Mouse (Mus musculus): ENCODE results near the gene Tifab. TPM values are rescaled to one million over a fixed set of nuclear protein-coding genes. Genes with fewer than 3 reads are reported as not detected.

Tifab gene
- polyA plus RNA-seq, 1 experiment, result 9.4 TPM

- TF ChIP-seq CTCF (IDR thresholded peaks at IDR 0.05; ENCODE audit: borderline replicate concordance, control insufficient read depth, extremely low read depth, insufficient read depth, low read length, poor library complexity), result no peak
- TF ChIP-seq POLR2A (IDR thresholded peaks at IDR 0.05; ENCODE audit: control insufficient read depth, extremely low read depth, insufficient read depth, low read length, poor library complexity), result 0 out of 2 replicates have a peak, but pooled peaks have one; percentile 27
- Histone ChIP-seq H3K4me1 (replicated peaks; ENCODE audit: control insufficient read depth, insufficient read depth, low read length) (peaks cover 42% of the 10 kb centered on the region), H3K27ac (ENCODE audit: control insufficient read depth, insufficient read depth, low read length) (peak overlapping the region; percentile 37), H3K27me3 (ENCODE audit: control insufficient read depth, insufficient read depth, low read length) (no peaks in the 10 kb centered on the region), H3K36me3 (ENCODE audit: control insufficient read depth, insufficient read depth, low read length) (no peaks in the 10 kb centered on the region), H3K4me3 (ENCODE audit: control insufficient read depth, insufficient read depth, low read length) (peak overlapping the region; percentile 90)
- peak; percentile 61 for DNase-seq
- WGBS, result 0% methylated on average over 49 of the region's 50 CpGs
Observed at GRCm38 (mm10) chr13:56134631-56135181, 44.0 kb downstream of the Tifab start.

GRCm38 (mm10) chr13:56134031-56134430, 44.7 kb downstream of the Tifab start:
- Histone ChIP-seq H3K36me3 (ENCODE audit: control insufficient read depth, insufficient read depth, low read length) (no peaks in the 10 kb centered on the region), H3K4me1 (replicated peaks; ENCODE audit: control insufficient read depth, insufficient read depth, low read length) (peaks cover 44% of the 10 kb centered on the region), H3K27ac (ENCODE audit: control insufficient read depth, insufficient read depth, low read length) (no peak overlapping the region), H3K4me3 (ENCODE audit: control insufficient read depth, insufficient read depth, low read length) (peak overlapping the region; percentile 90; the same call in 1 of the 2 replicates), H3K27me3 (ENCODE audit: control insufficient read depth, insufficient read depth, low read length) (no peaks in the 10 kb centered on the region)
- 2% methylated on average over 5 of the region's 5 CpGs for WGBS
- peak; percentile 23 for DNase-seq
- no peak for TF ChIP-seq CTCF (IDR thresholded peaks at IDR 0.05; ENCODE audit: borderline replicate concordance, control insufficient read depth, extremely low read depth, insufficient read depth, low read length, poor library complexity)
- TF ChIP-seq POLR2A (IDR thresholded peaks at IDR 0.05; ENCODE audit: control insufficient read depth, extremely low read depth, insufficient read depth, low read length, poor library complexity), result no peak

- H3K27me3 ChIP-seq (ENCODE audit: control insufficient read depth, insufficient read depth, low read length), result no peaks in the 10 kb centered on the region
- 16% methylated on average over 7 of the region's 7 CpGs for WGBS
- H3K4me1 ChIP-seq (replicated peaks; ENCODE audit: control insufficient read depth, insufficient read depth, low read length), result peaks cover 44% of the 10 kb centered on the region
- no peak overlapping the region for H3K4me3 ChIP-seq (ENCODE audit: control insufficient read depth, insufficient read depth, low read length)
- no peak for DNase-seq
- no peak overlapping the region for H3K27ac ChIP-seq (ENCODE audit: control insufficient read depth, insufficient read depth, low read length)
- TF ChIP-seq POLR2A (IDR thresholded peaks at IDR 0.05; ENCODE audit: control insufficient read depth, extremely low read depth, insufficient read depth, low read length, poor library complexity) (no peak), CTCF (IDR thresholded peaks at IDR 0.05; ENCODE audit: borderline replicate concordance, control insufficient read depth, extremely low read depth, insufficient read depth, low read length, poor library complexity) (no peak)
- H3K36me3 ChIP-seq (ENCODE audit: control insufficient read depth, insufficient read depth, low read length), result peaks cover 4% of the 10 kb centered on the region
Observed at GRCm38 (mm10) chr13:56132941-56133340, 45.7 kb downstream of the Tifab start.

- TF ChIP-seq POLR2A (IDR thresholded peaks at IDR 0.05; ENCODE audit: control insufficient read depth, extremely low read depth, insufficient read depth, low read length, poor library complexity) (0 out of 2 replicates have a peak, but pooled peaks have one; percentile 30), CTCF (IDR thresholded peaks at IDR 0.05; ENCODE audit: borderline replicate concordance, control insufficient read depth, extremely low read depth, insufficient read depth, low read length, poor library complexity) (no peak)
- peak; percentile 63 for DNase-seq
- 12% methylated on average over 11 of the region's 11 CpGs for WGBS
- H3K27ac ChIP-seq (ENCODE audit: control insufficient read depth, insufficient read depth, low read length), result peak overlapping the region; percentile 24; the same call in 1 of the 2 replicates
- peaks cover 9% of the 10 kb centered on the region for H3K36me3 ChIP-seq (ENCODE audit: control insufficient read depth, insufficient read depth, low read length)
- H3K27me3 ChIP-seq (ENCODE audit: control insufficient read depth, insufficient read depth, low read length), result no peaks in the 10 kb centered on the region
- peaks cover 44% of the 10 kb centered on the region for H3K4me1 ChIP-seq (replicated peaks; ENCODE audit: control insufficient read depth, insufficient read depth, low read length)
- H3K4me3 ChIP-seq (ENCODE audit: control insufficient read depth, insufficient read depth, low read length), result peak overlapping the region; percentile 15; the same call in 1 of the 2 replicates
Observed at GRCm38 (mm10) chr13:56132326-56132936, 46.3 kb downstream of the Tifab start.

GRCm38 (mm10) chr13:56130544-56130943, 48.1 kb downstream of the Tifab start:
- no peak for DNase-seq
- H3K36me3 ChIP-seq (ENCODE audit: control insufficient read depth, insufficient read depth, low read length), result peaks cover 25% of the 10 kb centered on the region
- WGBS, result 21% methylated on average over 8 of the region's 8 CpGs
- no peak overlapping the region for H3K4me3 ChIP-seq (ENCODE audit: control insufficient read depth, insufficient read depth, low read length)
- H3K27ac ChIP-seq (ENCODE audit: control insufficient read depth, insufficient read depth, low read length), result no peak overlapping the region
- H3K27me3 ChIP-seq (ENCODE audit: control insufficient read depth, insufficient read depth, low read length), result no peaks in the 10 kb centered on the region
- H3K4me1 ChIP-seq (replicated peaks; ENCODE audit: control insufficient read depth, insufficient read depth, low read length), result peaks cover 40% of the 10 kb centered on the region
- TF ChIP-seq POLR2A (IDR thresholded peaks at IDR 0.05; ENCODE audit: control insufficient read depth, extremely low read depth, insufficient read depth, low read length, poor library complexity) (no peak), CTCF (IDR thresholded peaks at IDR 0.05; ENCODE audit: borderline replicate concordance, control insufficient read depth, extremely low read depth, insufficient read depth, low read length, poor library complexity) (no peak)

- Histone ChIP-seq H3K36me3 (ENCODE audit: control insufficient read depth, insufficient read depth, low read length) (peaks cover 35% of the 10 kb centered on the region), H3K4me3 (ENCODE audit: control insufficient read depth, insufficient read depth, low read length) (no peak overlapping the region), H3K27me3 (ENCODE audit: control insufficient read depth, insufficient read depth, low read length) (no peaks in the 10 kb centered on the region), H3K4me1 (replicated peaks; ENCODE audit: control insufficient read depth, insufficient read depth, low read length) (peaks cover 40% of the 10 kb centered on the region), H3K27ac (ENCODE audit: control insufficient read depth, insufficient read depth, low read length) (no peak overlapping the region)
- TF ChIP-seq CTCF (IDR thresholded peaks at IDR 0.05; ENCODE audit: borderline replicate concordance, control insufficient read depth, extremely low read depth, insufficient read depth, low read length, poor library complexity), result no peak
- TF ChIP-seq POLR2A (IDR thresholded peaks at IDR 0.05; ENCODE audit: control insufficient read depth, extremely low read depth, insufficient read depth, low read length, poor library complexity), result no peak
- 83% methylated on average over 3 of the region's 3 CpGs for WGBS
- no peak for DNase-seq
Observed at GRCm38 (mm10) chr13:56129578-56129977, 49.1 kb downstream of the Tifab start.

Measured in thymus, adult 2 months (tissue).